Mouse (Mus musculus): ENCODE measurements at regions not wholly inside any gene's neighbourhood (a gene's known extent, or its start where the extent isn't known, plus 50 kb on each side); places are given as distances from the start of the nearest gene placed in this dataset.

DNA sequence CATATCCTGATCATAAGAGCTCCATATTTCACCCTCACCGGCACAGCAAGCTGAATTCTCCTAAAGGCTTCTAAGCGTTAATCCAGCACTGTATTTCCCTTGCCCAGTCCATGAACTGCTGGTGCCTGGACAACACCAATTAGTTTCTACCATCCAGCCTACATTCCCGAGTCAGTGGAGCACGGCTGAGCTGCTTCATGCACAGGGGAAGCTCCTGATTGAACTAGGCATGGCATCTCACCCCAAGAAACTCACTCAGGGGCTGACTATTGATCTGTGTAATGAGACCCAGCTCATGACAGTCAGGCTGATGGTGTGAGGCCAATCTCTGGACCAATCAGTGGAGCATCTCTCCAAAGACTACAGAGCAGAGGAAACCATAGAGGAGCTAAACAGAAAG, 115.4 kb downstream of the Id4 start:
- Histone ChIP-seq H3K9ac (no peak overlapping the region), H3K4me3 (replicated peaks) (no peak overlapping the region), H3K9me3 (no peaks in the 10 kb centered on the region), H3K4me1 (no peaks in the 10 kb centered on the region), H3K27ac (no peak overlapping the region), H3K4me2 (no peak overlapping the region), H3K36me3 (no peaks in the 10 kb centered on the region), H3K27me3 (replicated peaks) (no peaks in the 10 kb centered on the region)
- ATAC-seq (ENCODE audit: insufficient read depth, low FRiP score, low read depth) = no peak
- 75% methylated on average over 4 of the region's 4 CpGs for WGBS

DNA sequence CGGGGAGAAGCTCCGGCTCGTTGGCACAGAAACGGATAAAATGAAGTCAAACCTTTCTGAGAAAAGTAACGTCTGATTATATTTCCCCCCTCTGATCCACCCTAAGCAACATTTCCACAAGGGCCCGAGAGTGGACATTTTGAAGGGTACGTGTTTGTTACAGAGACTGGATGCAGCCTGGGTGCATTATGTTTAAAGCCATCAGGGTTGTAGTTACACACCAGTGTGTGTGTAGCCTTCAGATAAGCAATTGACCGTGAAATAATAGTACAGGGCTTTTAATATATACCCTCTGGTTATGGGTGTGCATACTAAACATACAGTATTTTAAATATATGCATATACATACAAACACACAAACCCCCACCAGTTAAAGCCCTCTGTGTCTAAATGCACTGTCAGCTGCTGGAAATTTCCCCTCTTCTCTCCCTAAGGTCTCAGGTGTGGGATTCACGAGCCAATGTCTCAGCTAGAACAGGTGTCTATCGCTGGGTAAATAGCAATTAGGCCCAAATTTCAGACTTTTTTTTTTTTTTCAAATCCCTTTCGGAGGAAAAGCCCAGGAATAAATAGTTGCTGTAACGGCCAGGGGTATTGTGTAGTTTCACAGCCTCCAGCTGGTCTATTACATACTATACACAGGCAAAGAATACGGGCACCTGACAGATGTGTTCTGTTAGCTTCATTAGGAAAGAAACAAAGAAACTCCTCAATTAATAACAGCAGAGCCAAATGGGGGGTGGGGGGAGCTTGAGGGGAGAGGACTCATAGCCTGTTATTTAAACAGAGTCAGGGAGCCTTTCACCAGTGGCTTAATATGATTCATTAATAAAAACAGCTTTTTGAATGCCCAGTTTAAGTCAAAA, 122.8 kb downstream of the Id4 start:
- WGBS = 61% methylated on average over 13 of the region's 13 CpGs
- H3K9me3 ChIP-seq = no peaks in the 10 kb centered on the region
- no peak for ATAC-seq (ENCODE audit: insufficient read depth, low FRiP score, low read depth)
- no peak overlapping the region for H3K4me2 ChIP-seq
- H3K4me1 ChIP-seq = no peaks in the 10 kb centered on the region
- no peak overlapping the region for H3K27ac ChIP-seq
- no peak overlapping the region for H3K4me3 ChIP-seq (replicated peaks)
- no peak overlapping the region for H3K9ac ChIP-seq
- H3K36me3 ChIP-seq = no peaks in the 10 kb centered on the region
- H3K27me3 ChIP-seq (replicated peaks) = no peaks in the 10 kb centered on the region

GRCm38 (mm10) chr13:48384901-48385300, 123.9 kb downstream of the Id4 start:
- no peak for ATAC-seq (ENCODE audit: insufficient read depth, low FRiP score, low read depth)
- Histone ChIP-seq H3K36me3 (no peaks in the 10 kb centered on the region), H3K4me2 (no peak overlapping the region), H3K4me3 (replicated peaks) (no peak overlapping the region), H3K9ac (no peak overlapping the region), H3K27me3 (replicated peaks) (no peaks in the 10 kb centered on the region), H3K9me3 (no peaks in the 10 kb centered on the region), H3K4me1 (no peaks in the 10 kb centered on the region), H3K27ac (no peak overlapping the region)
- 58% methylated on average over 11 of the region's 11 CpGs for WGBS

DNA sequence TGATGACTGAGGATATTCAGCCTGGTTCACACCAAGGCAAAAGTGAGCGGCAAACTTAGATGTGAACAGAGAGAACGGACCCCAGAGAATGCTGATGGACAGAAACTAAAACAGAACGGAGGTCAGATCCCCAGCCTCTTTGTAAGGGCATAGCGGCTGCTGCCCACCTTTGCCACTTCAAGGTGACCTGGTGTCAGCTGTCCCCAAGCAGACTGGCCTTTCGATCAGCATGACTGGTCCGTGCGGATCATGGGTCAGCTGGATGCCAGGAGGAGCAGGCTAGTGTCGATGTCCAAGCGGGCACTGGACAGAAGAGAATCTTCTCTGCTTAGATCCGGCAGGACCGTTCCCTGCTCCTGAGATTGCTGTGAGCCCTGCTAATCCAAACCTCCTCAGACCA, 122.1 kb downstream of the Zfp169 start:
- no peak overlapping the region for H3K9ac ChIP-seq
- H3K9me3 ChIP-seq = no peaks in the 10 kb centered on the region
- WGBS = 85% methylated on average over 11 of the region's 11 CpGs
- H3K27ac ChIP-seq = no peak overlapping the region
- no peak overlapping the region for H3K4me2 ChIP-seq
- no peaks in the 10 kb centered on the region for H3K4me1 ChIP-seq
- no peak overlapping the region for H3K4me3 ChIP-seq (replicated peaks)
- H3K36me3 ChIP-seq = no peaks in the 10 kb centered on the region
- H3K27me3 ChIP-seq (replicated peaks) = no peaks in the 10 kb centered on the region
- ATAC-seq (ENCODE audit: insufficient read depth, low FRiP score, low read depth) = no peak

GRCm38 (mm10) chr13:48397761-48398160, 115.5 kb downstream of the Zfp169 start:
- 3% methylated on average over 1 of the region's 1 CpGs for WGBS
- no peak overlapping the region for H3K9ac ChIP-seq
- H3K4me1 ChIP-seq = no peaks in the 10 kb centered on the region
- no peak overlapping the region for H3K27ac ChIP-seq
- no peak for ATAC-seq (ENCODE audit: insufficient read depth, low FRiP score, low read depth)
- no peak overlapping the region for H3K4me3 ChIP-seq (replicated peaks)
- H3K27me3 ChIP-seq (replicated peaks) = no peaks in the 10 kb centered on the region
- no peaks in the 10 kb centered on the region for H3K9me3 ChIP-seq
- H3K36me3 ChIP-seq = no peaks in the 10 kb centered on the region
- H3K4me2 ChIP-seq = no peak overlapping the region

- Histone ChIP-seq H3K36me3 (no peaks in the 10 kb centered on the region), H3K27ac (no peak overlapping the region), H3K4me3 (replicated peaks) (no peak overlapping the region), H3K27me3 (replicated peaks) (no peaks in the 10 kb centered on the region), H3K9ac (no peak overlapping the region), H3K4me2 (no peak overlapping the region), H3K4me1 (no peaks in the 10 kb centered on the region), H3K9me3 (no peaks in the 10 kb centered on the region)
- WGBS = 76% methylated on average over 3 of the region's 3 CpGs
- ATAC-seq (ENCODE audit: insufficient read depth, low FRiP score, low read depth) = no peak
Observed at GRCm38 (mm10) chr13:48398617-48399016, 114.6 kb downstream of the Zfp169 start.

GRCm38 (mm10) chr13:48402316-48402715, 110.9 kb downstream of the Zfp169 start:
- no peak overlapping the region for H3K4me3 ChIP-seq (replicated peaks)
- no peak for ATAC-seq (ENCODE audit: insufficient read depth, low FRiP score, low read depth)
- WGBS = 8% methylated on average over 5 of the region's 5 CpGs
- no peaks in the 10 kb centered on the region for H3K9me3 ChIP-seq
- no peaks in the 10 kb centered on the region for H3K36me3 ChIP-seq
- no peak overlapping the region for H3K27ac ChIP-seq
- no peak overlapping the region for H3K9ac ChIP-seq
- no peak overlapping the region for H3K4me2 ChIP-seq
- no peaks in the 10 kb centered on the region for H3K27me3 ChIP-seq (replicated peaks)
- H3K4me1 ChIP-seq = no peaks in the 10 kb centered on the region

DNA sequence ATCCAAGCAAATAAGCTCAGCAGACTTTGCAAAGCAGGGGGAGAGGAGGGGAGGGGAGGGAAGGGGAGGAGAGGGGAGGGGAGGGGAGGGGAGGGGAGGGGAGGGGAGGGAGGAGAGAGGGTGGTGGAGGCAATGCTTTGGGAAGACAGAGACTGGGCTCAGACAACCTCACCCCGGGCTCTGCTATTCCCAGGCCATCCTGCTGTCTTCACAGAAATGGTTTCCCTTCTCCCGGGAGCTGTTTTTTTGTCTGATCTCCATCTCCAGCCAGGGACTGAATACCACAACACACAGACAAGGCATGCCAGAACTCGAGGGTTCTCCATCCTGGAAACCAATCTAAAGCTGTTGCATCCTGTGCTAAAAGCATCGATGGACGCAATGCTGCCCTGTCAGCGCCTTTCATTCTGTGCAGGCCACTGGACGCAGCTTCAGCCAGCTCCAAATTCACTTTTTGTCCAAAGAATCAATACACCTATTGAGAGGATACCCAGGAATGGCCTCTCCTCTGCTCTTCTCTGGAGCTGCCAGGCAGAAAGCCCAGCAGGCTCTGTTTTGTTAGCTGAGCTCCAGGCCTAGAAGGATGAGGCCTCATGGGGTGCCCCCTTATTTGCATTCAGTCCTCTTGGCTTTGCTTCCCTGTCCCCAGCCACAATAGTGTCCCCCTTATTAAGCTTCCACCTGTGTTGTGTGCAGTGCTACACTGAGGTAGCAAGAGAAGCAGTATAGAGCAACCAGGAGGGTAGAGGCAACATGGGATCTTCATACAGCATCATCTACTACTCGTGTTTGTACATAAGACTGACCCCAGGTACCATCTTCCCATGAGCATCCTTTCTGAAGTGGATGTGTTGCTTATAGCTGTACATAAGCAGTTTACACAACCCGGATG, 90.6 kb downstream of the Zfp169 start:
- WGBS = 65% methylated on average over 9 of the region's 9 CpGs
- Histone ChIP-seq H3K4me2 (no peak overlapping the region), H3K4me1 (no peaks in the 10 kb centered on the region), H3K27me3 (replicated peaks) (no peaks in the 10 kb centered on the region), H3K27ac (no peak overlapping the region), H3K36me3 (no peaks in the 10 kb centered on the region), H3K9me3 (no peaks in the 10 kb centered on the region), H3K9ac (no peak overlapping the region), H3K4me3 (replicated peaks) (no peak overlapping the region)
- ATAC-seq (ENCODE audit: insufficient read depth, low FRiP score, low read depth) = no peak

GRCm38 (mm10) chr13:48426816-48427215, 86.4 kb downstream of the Zfp169 start:
- Histone ChIP-seq H3K27me3 (replicated peaks) (no peaks in the 10 kb centered on the region), H3K27ac (no peak overlapping the region), H3K4me3 (replicated peaks) (no peak overlapping the region), H3K36me3 (no peaks in the 10 kb centered on the region), H3K4me1 (no peaks in the 10 kb centered on the region), H3K4me2 (no peak overlapping the region), H3K9me3 (no peaks in the 10 kb centered on the region), H3K9ac (no peak overlapping the region)
- ATAC-seq (ENCODE audit: insufficient read depth, low FRiP score, low read depth) = no peak
- 47% methylated on average over 5 of the region's 5 CpGs for WGBS

GRCm38 (mm10) chr13:48436659-48437345, 76.4 kb downstream of the Zfp169 start:
- H3K9ac ChIP-seq = no peak overlapping the region
- H3K9me3 ChIP-seq = no peaks in the 10 kb centered on the region
- H3K27ac ChIP-seq = no peak overlapping the region
- WGBS = 55% methylated on average over 14 of the region's 14 CpGs
- H3K4me1 ChIP-seq = peaks cover 9% of the 10 kb centered on the region; the same call in 1 of the 2 replicates
- H3K27me3 ChIP-seq (replicated peaks) = no peaks in the 10 kb centered on the region
- no peak overlapping the region for H3K4me2 ChIP-seq
- no peaks in the 10 kb centered on the region for H3K36me3 ChIP-seq
- peak; percentile 50; the same call in 1 of the 2 replicates for ATAC-seq (ENCODE audit: insufficient read depth, low FRiP score, low read depth)
- H3K4me3 ChIP-seq (replicated peaks) = no peak overlapping the region
